Mouse (Mus musculus): ENCODE data around the gene Map1b.

Map1b gene

DNA sequence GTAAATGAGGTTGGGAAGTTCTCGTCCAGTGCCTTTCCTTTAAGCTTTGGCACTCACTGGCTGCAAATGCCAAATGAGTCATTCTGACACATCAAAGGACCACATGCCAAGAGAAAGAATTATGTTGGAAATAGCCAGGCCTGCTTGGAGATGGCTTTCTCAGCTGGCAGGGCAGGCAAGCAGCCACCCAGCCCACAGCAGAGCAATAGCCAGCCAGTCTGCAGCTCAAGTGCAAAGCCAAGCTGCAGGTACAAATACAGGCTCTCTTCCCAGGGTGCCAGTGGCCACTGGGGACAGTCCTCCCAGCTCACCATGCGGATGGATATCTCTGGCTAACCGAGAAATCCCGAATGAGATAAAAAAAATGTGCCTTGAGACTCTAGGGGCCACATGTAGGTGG is 12.1 kb upstream of the Map1b start:
- ATAC-seq (ENCODE audit: low TSS enrichment), result peak; percentile 72

DNA sequence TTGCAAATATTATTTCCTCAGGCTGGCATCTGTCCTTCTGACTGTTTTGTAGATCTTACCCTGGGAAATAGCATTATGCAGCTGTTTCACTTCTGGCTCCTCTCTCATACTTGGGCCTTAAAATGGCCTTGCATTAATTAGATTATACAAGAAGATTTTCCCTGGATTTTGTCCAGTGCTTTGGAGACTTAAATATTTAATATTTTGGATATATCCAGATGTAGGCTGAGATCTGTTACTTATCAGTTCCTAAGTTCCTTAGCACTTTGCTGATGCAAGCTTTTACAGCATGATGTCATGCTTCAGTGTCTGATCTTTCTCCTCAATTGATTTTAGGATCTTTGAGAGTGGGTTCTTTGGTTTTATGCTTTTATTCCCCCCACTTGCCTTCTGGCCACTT is 11.6 kb upstream of the Map1b start:
- ATAC-seq (ENCODE audit: low TSS enrichment), result no peak

DNA sequence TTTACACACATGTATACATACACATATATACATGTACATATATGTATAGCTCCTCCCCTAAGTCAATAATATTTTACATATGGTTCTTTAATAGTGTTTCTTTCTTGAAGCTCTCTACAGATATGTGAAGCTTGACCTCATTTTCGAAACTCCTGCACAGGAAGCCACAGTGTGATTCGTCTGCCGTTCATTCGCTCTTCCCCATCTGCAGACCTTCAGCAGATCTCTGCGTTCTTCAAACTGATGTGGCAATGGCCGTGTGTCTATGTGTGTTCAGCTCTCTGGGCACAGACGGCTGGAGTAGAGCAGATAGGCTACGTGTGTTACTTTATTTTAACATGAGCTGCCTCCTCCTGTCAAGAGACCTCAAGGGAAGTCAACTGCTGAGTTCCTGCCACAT is 9.2 kb upstream of the Map1b start:
- ATAC-seq (ENCODE audit: low TSS enrichment), result no peak

GRCm38 (mm10) chr13:99517836-99518235 is 1.5 kb upstream of the Map1b start:
- ATAC-seq (ENCODE audit: low TSS enrichment), result no peak

GRCm38 (mm10) chr13:99515736-99516447 is 448 bp downstream of the Map1b start:
- ATAC-seq (ENCODE audit: low TSS enrichment), result peak; percentile 2; the same call in 1 of the 2 replicates

DNA sequence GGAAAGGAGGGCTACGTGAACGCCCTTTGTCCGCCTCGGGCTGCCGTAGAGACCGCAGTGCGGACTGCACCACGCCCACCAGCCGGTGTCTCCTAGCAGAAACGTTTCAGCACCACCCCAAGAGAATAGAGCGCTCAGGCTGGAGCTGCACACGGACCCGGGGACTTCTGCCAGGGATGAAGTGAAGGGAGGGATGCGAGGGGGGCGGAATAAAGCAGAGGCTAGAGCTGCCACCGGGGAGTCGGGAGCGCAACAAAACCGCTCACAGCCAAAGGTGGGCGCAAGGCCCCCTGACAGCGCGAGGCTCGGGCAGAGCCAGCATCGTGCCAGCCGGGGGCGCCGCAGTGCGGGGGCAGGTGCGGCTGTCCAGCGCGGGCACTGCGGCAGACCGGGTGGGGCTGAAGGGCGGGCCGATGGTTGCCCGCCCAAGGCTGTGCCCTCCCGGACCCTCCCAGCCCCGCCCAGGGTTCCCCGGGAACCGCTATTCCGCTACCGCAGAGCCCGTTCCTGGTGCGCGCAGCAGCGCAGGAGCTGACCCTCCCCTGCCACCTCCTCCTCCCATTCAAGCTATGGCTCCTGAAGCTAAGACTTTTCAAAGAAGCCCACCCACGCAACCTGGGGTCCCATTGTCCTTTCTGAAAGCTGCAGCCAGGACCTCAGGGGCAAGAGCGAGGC is 1.3 kb downstream of the Map1b start:
- peak; percentile 50 for ATAC-seq (ENCODE audit: low TSS enrichment)

DNA sequence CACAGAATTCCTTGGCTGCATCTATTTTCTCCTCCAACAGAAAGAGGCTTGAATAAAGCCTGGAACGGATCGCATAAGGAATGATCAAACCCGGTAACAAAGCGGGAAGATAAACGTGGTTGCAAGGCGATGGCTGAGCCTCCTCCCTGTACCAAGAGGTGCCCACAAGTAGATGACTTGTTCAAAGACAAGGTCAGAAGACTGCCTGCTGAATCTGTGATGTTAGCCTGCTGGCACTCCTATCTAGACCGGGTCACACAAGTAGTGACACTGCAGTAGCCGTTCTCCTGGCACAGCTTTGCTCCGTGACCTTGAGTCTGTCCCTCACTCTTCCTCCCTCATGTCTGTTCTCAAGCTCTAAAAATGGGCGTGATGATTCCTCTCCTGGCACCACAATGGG is 2.4 kb downstream of the Map1b start:
- ATAC-seq (ENCODE audit: low TSS enrichment), result 0 out of 2 replicates have a peak, but pooled peaks have one; percentile 9

DNA sequence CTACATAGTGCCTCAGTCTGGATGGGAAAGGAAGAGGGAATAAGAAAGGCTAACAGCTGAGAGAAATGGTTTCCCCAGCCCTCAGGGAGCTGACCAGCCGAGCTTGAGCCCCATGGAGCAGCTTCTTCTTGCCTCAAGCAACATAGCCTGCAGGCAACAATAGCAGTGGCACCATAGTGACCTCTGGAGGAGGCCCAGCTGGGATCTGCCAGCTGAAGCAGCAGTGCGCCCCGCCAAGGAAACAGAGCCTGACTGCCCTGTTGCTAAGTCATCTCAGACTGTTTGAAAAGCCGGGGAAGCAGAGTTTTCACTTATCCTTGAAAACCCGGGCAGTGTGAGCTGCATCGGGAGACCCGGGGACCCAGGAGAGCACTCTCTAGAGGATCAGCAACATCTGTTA is 3.2 kb downstream of the Map1b start:
- ATAC-seq (ENCODE audit: low TSS enrichment), result no peak

DNA sequence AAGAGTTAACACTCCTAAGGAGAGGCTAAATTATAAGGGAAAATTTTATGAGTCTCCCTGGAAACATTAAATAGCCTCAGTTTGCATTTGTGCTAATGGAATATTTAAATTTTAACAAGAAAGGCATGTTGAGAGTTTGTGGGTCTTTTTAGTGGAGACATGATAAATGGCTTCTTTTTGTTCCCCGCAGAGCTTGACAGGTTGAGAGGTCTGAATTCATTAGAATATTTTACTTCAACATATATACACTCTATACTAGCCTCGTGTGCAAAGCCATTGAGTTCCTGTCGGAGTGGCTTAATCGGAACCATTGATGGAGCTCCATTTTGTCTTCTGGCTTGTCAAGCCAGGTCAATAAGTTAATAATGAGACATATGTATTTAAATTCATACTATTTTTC is 6.4 kb downstream of the Map1b start:
- ATAC-seq (ENCODE audit: low TSS enrichment), result no peak

DNA sequence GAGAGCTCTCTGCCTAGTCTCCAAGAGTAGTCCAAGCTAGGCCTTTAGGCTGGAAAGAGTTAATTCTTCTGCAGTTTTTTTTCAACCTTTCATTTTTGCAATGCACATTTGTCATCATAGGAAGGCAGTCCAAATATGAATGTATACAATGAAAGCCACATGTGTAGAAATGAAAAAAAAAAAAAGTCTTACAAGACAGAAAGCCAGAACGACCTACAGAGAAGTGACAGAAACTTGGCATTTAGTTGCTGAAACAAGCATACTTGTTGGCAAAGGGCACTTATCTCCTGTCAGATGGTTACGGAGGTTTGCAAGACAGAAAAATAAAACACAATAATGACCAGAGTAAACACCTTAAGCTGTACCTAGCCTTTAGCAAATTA is 9.8 kb downstream of the Map1b start:
- ATAC-seq (ENCODE audit: low TSS enrichment), result no peak

DNA sequence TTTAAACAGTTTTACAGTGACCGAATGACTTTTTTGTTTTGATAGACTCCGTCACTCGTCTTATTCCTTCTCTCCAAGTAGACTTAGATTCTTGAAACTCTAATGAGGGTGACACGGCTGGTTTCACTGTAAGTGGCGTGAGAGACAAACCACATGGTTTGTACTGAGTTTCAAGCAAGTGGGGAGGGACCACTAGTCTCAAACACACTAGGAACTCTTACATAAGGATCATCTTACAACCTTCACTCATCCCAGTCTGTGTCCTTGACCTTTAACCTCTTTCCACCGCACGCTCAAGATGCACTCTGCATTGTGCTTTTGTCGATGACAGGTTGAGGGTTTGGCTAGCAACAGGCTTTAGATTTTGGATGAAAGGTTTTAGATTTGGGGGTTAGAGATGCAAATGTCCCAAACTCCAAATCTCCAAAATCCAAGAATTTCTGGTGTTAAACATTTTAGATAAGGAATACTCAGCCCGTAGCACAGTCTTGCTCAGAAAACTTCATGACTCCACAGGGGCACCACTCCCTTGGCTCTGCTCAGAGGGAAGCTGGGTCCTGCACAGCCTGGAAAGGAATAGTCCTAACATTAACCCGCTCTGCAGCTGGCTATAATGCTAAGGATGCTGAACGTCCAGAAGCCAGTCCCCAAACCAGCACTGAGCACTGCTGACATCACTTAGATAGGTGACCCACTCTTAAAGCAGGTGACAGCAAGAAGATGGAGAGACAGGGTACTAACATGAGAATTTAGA is 10.3 kb downstream of the Map1b start:
- ATAC-seq (ENCODE audit: low TSS enrichment), result no peak

DNA sequence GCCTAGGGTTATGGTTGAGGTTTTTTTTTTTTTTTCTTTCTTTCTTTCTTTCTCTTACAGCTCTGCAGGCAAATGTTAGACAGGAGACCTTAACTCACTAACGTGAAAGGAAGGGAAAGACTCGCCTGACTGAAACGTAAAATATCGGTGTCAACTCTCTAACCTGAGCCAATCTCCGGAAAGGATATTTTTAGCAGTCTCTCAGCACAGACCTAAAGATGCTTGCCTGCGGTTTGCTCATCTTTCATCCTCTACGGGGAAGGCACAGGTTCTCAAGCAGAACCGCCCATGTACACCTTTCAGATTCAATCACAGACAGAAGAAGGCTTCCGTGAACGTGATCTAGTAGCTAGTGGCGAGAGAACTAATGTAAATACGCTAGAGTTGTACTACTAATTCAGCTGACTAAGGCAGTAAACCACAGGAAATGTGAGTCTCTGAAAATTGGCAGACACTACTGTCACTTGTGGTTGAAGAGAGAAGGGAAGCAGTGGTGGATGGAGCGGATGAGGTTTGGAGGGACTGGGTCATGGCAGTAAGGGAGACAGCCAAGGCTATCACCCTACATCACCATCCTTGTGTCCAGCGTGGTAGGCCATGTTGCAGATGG is 12.9 kb downstream of the Map1b start:
- 0 out of 2 replicates have a peak, but pooled peaks have one; percentile 11 for ATAC-seq (ENCODE audit: low TSS enrichment)

DNA sequence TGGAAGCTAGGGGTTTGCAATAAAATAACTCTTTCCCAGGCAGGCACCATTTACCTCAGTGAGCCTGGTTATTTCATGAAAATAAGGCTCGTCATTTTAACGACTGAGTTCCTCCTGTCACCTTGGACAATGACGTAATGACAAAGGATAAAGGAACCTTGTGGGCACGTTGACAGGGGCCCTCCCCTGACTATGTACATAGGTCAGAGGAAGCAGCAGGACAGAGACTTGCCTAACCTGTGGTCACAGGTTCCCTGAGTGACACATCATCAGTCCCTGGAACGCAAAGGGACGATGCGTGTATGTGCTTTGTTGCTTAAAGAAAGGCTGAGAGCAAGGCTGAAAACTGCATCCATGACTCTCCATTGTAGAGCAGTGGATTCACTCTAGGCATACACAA is 13.4 kb downstream of the Map1b start:
- ATAC-seq (ENCODE audit: low TSS enrichment), result no peak

DNA sequence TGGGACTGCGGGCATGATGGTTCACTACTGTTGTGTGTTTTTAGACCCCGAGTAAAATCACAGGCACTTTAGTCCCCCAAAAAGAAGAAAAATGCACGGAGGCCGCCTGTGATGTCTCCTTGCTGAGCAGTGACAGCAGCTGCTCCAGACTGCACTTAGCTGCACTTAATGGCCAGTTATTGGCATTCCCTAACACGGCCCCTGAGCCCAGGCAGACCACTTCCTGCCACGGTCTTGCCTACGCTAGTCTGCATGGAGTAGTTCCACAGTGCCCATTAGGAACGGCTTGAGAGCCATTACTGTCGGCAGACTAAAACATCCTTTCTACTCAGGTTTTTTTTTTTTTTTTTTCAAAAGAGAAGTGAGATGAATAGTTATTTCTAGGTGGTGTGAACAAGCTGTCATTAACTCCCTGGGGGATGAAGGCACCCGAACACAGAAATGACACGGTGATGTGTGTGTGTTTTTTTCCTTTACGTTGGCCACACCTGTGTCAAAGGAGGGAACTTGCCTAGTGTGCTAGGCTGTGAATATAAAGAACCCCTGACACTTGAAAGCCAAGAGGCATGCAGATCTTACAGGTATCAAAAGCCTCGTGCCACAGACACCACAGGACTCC is 14.1 kb downstream of the Map1b start:
- ATAC-seq (ENCODE audit: low TSS enrichment), result 0 out of 2 replicates have a peak, but pooled peaks have one; percentile 6

GRCm38 (mm10) chr13:99501393-99501792 is 14.9 kb downstream of the Map1b start:
- no peak for ATAC-seq (ENCODE audit: low TSS enrichment)

GRCm38 (mm10) chr13:99500609-99501008 is 15.7 kb downstream of the Map1b start:
- no peak for ATAC-seq (ENCODE audit: low TSS enrichment)

GRCm38 (mm10) chr13:99499764-99500163 is 16.6 kb downstream of the Map1b start:
- no peak for ATAC-seq (ENCODE audit: low TSS enrichment)

- ATAC-seq (ENCODE audit: low TSS enrichment), result no peak
Observed at GRCm38 (mm10) chr13:99496106-99496505, 20.2 kb downstream of the Map1b start.

DNA sequence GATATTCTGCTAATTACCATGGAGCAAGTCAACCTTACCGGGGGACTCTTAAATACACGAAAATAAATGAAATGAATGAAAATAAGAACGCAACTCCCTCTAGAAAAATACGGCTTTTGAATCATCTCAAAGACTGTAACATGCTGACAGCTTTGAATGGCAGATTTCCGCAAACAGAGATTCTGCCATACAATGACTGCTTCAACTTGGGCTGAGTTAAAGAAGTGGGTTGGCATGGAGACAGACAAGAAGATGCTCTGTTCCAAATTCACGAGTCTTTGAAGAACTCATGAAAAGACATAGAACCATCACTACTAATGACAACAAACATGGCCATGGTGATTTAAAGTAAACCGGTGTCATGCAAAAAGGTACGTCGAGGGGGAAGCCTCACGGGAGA is 21.9 kb downstream of the Map1b start:
- ATAC-seq (ENCODE audit: low TSS enrichment), result no peak

GRCm38 (mm10) chr13:99493304-99493904 is 22.9 kb downstream of the Map1b start:
- ATAC-seq (ENCODE audit: low TSS enrichment), result no peak

- ATAC-seq (ENCODE audit: low TSS enrichment), result no peak
Observed at GRCm38 (mm10) chr13:99492619-99493303, 23.6 kb downstream of the Map1b start.

Data from frontal cortex, adult (tissue).